Mouse (Mus musculus): ENCODE data around the gene Rab43. TPM values are rescaled to one million over a fixed set of nuclear protein-coding genes. Genes with fewer than 3 reads are reported as not detected.

Rab43 gene
- polyA plus RNA-seq, 1 experiment from 2014 or later, result 7.5 TPM

- no peak overlapping the region; the same call in 1 of the 2 replicates for H3K4me3 ChIP-seq (ENCODE audit: low read depth, low read length)
- peak overlapping the region; percentile 90 for H3K4me2 ChIP-seq (ENCODE audit: low read depth, severe bottlenecking)
- no peak overlapping the region for H3K9ac ChIP-seq (ENCODE audit: low read length)
- no peaks in the 10 kb centered on the region for H3K27me3 ChIP-seq (ENCODE audit: control insufficient read depth, insufficient read depth, low read length)
- no peaks in the 10 kb centered on the region for H3K9me3 ChIP-seq (ENCODE audit: control insufficient read depth, low read length)
- DNase-seq (ENCODE audit: low spot score) (no peak), ATAC-seq (ENCODE audit: insufficient number of reproducible peaks, low FRiP score, low TSS enrichment, low read depth) (no peak)
- H3K4me1 ChIP-seq (ENCODE audit: control insufficient read depth, insufficient read depth, low read length), result no peaks in the 10 kb centered on the region
- no peak overlapping the region for H3K27ac ChIP-seq (replicated peaks; ENCODE audit: low read depth, low read length)
- H3K36me3 ChIP-seq (ENCODE audit: control insufficient read depth, insufficient read depth, low read length), result peaks cover 4% of the 10 kb centered on the region
- 80% methylated on average over 1 of the region's 1 CpGs for WGBS
These were observed 692 bp upstream of the Rab43 start for GRCm38 (mm10) chr6:87812656-87813055.

- Histone ChIP-seq H3K4me2 (ENCODE audit: low read depth, severe bottlenecking) (peak overlapping the region; percentile 90), H3K36me3 (ENCODE audit: control insufficient read depth, insufficient read depth, low read length) (no peaks in the 10 kb centered on the region; the same call in none of the 2 replicates), H3K27me3 (ENCODE audit: control insufficient read depth, insufficient read depth, low read length) (no peaks in the 10 kb centered on the region), H3K9ac (ENCODE audit: low read length) (peak overlapping the region; percentile 67), H3K4me3 (ENCODE audit: low read depth, low read length) (peak overlapping the region; percentile 72), H3K27ac (replicated peaks; ENCODE audit: low read depth, low read length) (peak overlapping the region; percentile 42; the same call in 1 of the 2 replicates), H3K4me1 (ENCODE audit: control insufficient read depth, insufficient read depth, low read length) (no peaks in the 10 kb centered on the region), H3K9me3 (ENCODE audit: control insufficient read depth, low read length) (no peaks in the 10 kb centered on the region)
- under 1% methylated on average over 66 of the region's 77 CpGs for WGBS
- ATAC-seq (ENCODE audit: insufficient number of reproducible peaks, low FRiP score, low TSS enrichment, low read depth), result peak; percentile 69
- DNase-seq (ENCODE audit: low spot score), result peak; percentile 62
These were observed 973 bp downstream of the Rab43 start for GRCm38 (mm10) chr6:87810713-87811669.

- ATAC-seq (ENCODE audit: insufficient number of reproducible peaks, low FRiP score, low TSS enrichment, low read depth), result no peak
- 48% methylated on average over 6 of the region's 6 CpGs for WGBS
These were observed 1.7 kb downstream of the Rab43 start for GRCm38 (mm10) chr6:87810311-87810710.

GRCm38 (mm10) chr6:87809651-87810161 lies 2.3 kb downstream of the Rab43 start:
- WGBS, result 91% methylated on average over 6 of the region's 6 CpGs
- DNase-seq (ENCODE audit: low spot score) (no peak), ATAC-seq (ENCODE audit: insufficient number of reproducible peaks, low FRiP score, low TSS enrichment, low read depth) (no peak)
- Histone ChIP-seq H3K9me3 (ENCODE audit: control insufficient read depth, low read length) (no peaks in the 10 kb centered on the region), H3K4me1 (ENCODE audit: control insufficient read depth, insufficient read depth, low read length) (no peaks in the 10 kb centered on the region), H3K4me3 (ENCODE audit: low read depth, low read length) (no peak overlapping the region), H3K27ac (replicated peaks; ENCODE audit: low read depth, low read length) (no peak overlapping the region), H3K4me2 (ENCODE audit: low read depth, severe bottlenecking) (no peak overlapping the region), H3K27me3 (ENCODE audit: control insufficient read depth, insufficient read depth, low read length) (no peaks in the 10 kb centered on the region), H3K36me3 (ENCODE audit: control insufficient read depth, insufficient read depth, low read length) (no peaks in the 10 kb centered on the region; the same call in none of the 2 replicates), H3K9ac (ENCODE audit: low read length) (no peak overlapping the region)

More at GRCm38 (mm10) chr6:87810311-87810710, 1.7 kb downstream of the Rab43 start:
- Histone ChIP-seq H3K27ac (replicated peaks; ENCODE audit: low read depth, low read length) (no peak overlapping the region), H3K9me3 (ENCODE audit: control insufficient read depth, low read length) (no peaks in the 10 kb centered on the region), H3K4me1 (ENCODE audit: control insufficient read depth, insufficient read depth, low read length) (no peaks in the 10 kb centered on the region), H3K9ac (ENCODE audit: low read length) (no peak overlapping the region), H3K4me2 (ENCODE audit: low read depth, severe bottlenecking) (peak overlapping the region; percentile 90), H3K36me3 (ENCODE audit: control insufficient read depth, insufficient read depth, low read length) (no peaks in the 10 kb centered on the region; the same call in none of the 2 replicates), H3K27me3 (ENCODE audit: control insufficient read depth, insufficient read depth, low read length) (no peaks in the 10 kb centered on the region), H3K4me3 (ENCODE audit: low read depth, low read length) (peak overlapping the region; percentile 72)
- no peak for DNase-seq (ENCODE audit: low spot score)

- H3K4me1 ChIP-seq (ENCODE audit: control insufficient read depth, insufficient read depth, low read length), result no peaks in the 10 kb centered on the region
- no peaks in the 10 kb centered on the region for H3K27me3 ChIP-seq (ENCODE audit: control insufficient read depth, insufficient read depth, low read length)
- no peaks in the 10 kb centered on the region for H3K9me3 ChIP-seq (ENCODE audit: control insufficient read depth, low read length)
- H3K4me2 ChIP-seq (ENCODE audit: low read depth, severe bottlenecking), result no peak overlapping the region
- DNase-seq (ENCODE audit: low spot score), result no peak
- no peak overlapping the region for H3K9ac ChIP-seq (ENCODE audit: low read length)
- H3K4me3 ChIP-seq (ENCODE audit: low read depth, low read length), result no peak overlapping the region
- ATAC-seq (ENCODE audit: insufficient number of reproducible peaks, low FRiP score, low TSS enrichment, low read depth), result no peak
- no peak overlapping the region for H3K27ac ChIP-seq (replicated peaks; ENCODE audit: low read depth, low read length)
- WGBS, result 92% methylated on average over 2 of the region's 2 CpGs
- H3K36me3 ChIP-seq (ENCODE audit: control insufficient read depth, insufficient read depth, low read length), result no peaks in the 10 kb centered on the region; the same call in none of the 2 replicates
These were observed 2.8 kb downstream of the Rab43 start for GRCm38 (mm10) chr6:87809144-87809543.

GRCm38 (mm10) chr6:87808521-87808920 lies 3.4 kb downstream of the Rab43 start:
- ATAC-seq (ENCODE audit: insufficient number of reproducible peaks, low FRiP score, low TSS enrichment, low read depth) (no peak), DNase-seq (ENCODE audit: low spot score) (no peak)
- no peaks in the 10 kb centered on the region for H3K4me1 ChIP-seq (ENCODE audit: control insufficient read depth, insufficient read depth, low read length)
- no peak overlapping the region for H3K9ac ChIP-seq (ENCODE audit: low read length)
- no peak overlapping the region for H3K27ac ChIP-seq (replicated peaks; ENCODE audit: low read depth, low read length)
- H3K9me3 ChIP-seq (ENCODE audit: control insufficient read depth, low read length), result no peaks in the 10 kb centered on the region
- H3K4me2 ChIP-seq (ENCODE audit: low read depth, severe bottlenecking), result no peak overlapping the region
- H3K4me3 ChIP-seq (ENCODE audit: low read depth, low read length), result no peak overlapping the region
- H3K27me3 ChIP-seq (ENCODE audit: control insufficient read depth, insufficient read depth, low read length), result no peaks in the 10 kb centered on the region
- WGBS, result 84% methylated on average over 3 of the region's 3 CpGs
- no peaks in the 10 kb centered on the region; the same call in 1 of the 2 replicates for H3K36me3 ChIP-seq (ENCODE audit: control insufficient read depth, insufficient read depth, low read length)

- H3K4me1 ChIP-seq (ENCODE audit: control insufficient read depth, insufficient read depth, low read length), result no peaks in the 10 kb centered on the region
- H3K27ac ChIP-seq (replicated peaks; ENCODE audit: low read depth, low read length), result no peak overlapping the region
- ATAC-seq (ENCODE audit: insufficient number of reproducible peaks, low FRiP score, low TSS enrichment, low read depth), result no peak
- H3K4me2 ChIP-seq (ENCODE audit: low read depth, severe bottlenecking), result no peak overlapping the region
- no peak overlapping the region for H3K4me3 ChIP-seq (ENCODE audit: low read depth, low read length)
- 84% methylated on average over 4 of the region's 4 CpGs for WGBS
- no peak overlapping the region for H3K9ac ChIP-seq (ENCODE audit: low read length)
- no peaks in the 10 kb centered on the region for H3K9me3 ChIP-seq (ENCODE audit: control insufficient read depth, low read length)
- no peaks in the 10 kb centered on the region; the same call in 1 of the 2 replicates for H3K36me3 ChIP-seq (ENCODE audit: control insufficient read depth, insufficient read depth, low read length)
- no peak for DNase-seq (ENCODE audit: low spot score)
- H3K27me3 ChIP-seq (ENCODE audit: control insufficient read depth, insufficient read depth, low read length), result no peaks in the 10 kb centered on the region
These were observed 4.1 kb downstream of the Rab43 start for GRCm38 (mm10) chr6:87807735-87808440.

- Histone ChIP-seq H3K4me3 (ENCODE audit: low read depth, low read length) (no peak overlapping the region), H3K4me1 (ENCODE audit: control insufficient read depth, insufficient read depth, low read length) (no peaks in the 10 kb centered on the region), H3K36me3 (ENCODE audit: control insufficient read depth, insufficient read depth, low read length) (no peaks in the 10 kb centered on the region; the same call in 1 of the 2 replicates), H3K27me3 (ENCODE audit: control insufficient read depth, insufficient read depth, low read length) (no peaks in the 10 kb centered on the region), H3K9me3 (ENCODE audit: control insufficient read depth, low read length) (no peaks in the 10 kb centered on the region), H3K27ac (replicated peaks; ENCODE audit: low read depth, low read length) (no peak overlapping the region), H3K4me2 (ENCODE audit: low read depth, severe bottlenecking) (no peak overlapping the region), H3K9ac (ENCODE audit: low read length) (no peak overlapping the region)
- no peak for ATAC-seq (ENCODE audit: insufficient number of reproducible peaks, low FRiP score, low TSS enrichment, low read depth)
- WGBS, result 78% methylated on average over 2 of the region's 2 CpGs
- no peak for DNase-seq (ENCODE audit: low spot score)
These were observed 5.1 kb downstream of the Rab43 start for GRCm38 (mm10) chr6:87806857-87807256.

Measured in limb, embryonic 11.5 days (tissue).